Mouse (Mus musculus): ENCODE measurements at regions not wholly inside any gene's neighbourhood (a gene's known extent, or its start where the extent isn't known, plus 50 kb on each side); places are given as distances from the start of the nearest gene placed in this dataset.
"Not testable (repeated sequence)": the region's sequence is repeated elsewhere in the genome, so short reads cannot be mapped to it uniquely, and the experiment has no call there.

GRCm38 (mm10) chr13:52325647-52326046 lies 205.4 kb downstream of the Diras2 start:
- not testable (repeated sequence) for DNase-seq (ENCODE audit: low spot score)

GRCm38 (mm10) chr13:52327734-52328133 lies 203.3 kb downstream of the Diras2 start:
- no peak for DNase-seq (ENCODE audit: low spot score)

- no peak for DNase-seq (ENCODE audit: low spot score)
Observed at GRCm38 (mm10) chr13:52328766-52329165, 202.3 kb downstream of the Diras2 start.

GRCm38 (mm10) chr13:52331068-52331467 lies 200.0 kb downstream of the Diras2 start:
- peak; percentile 28 for DNase-seq (ENCODE audit: low spot score)

GRCm38 (mm10) chr13:52334962-52335361 lies 196.1 kb downstream of the Diras2 start:
- peak; percentile 28 for DNase-seq (ENCODE audit: low spot score)

GRCm38 (mm10) chr13:52337936-52338335 lies 193.1 kb downstream of the Diras2 start:
- DNase-seq (ENCODE audit: low spot score): no peak

GRCm38 (mm10) chr13:52339156-52339555 lies 191.9 kb downstream of the Diras2 start:
- DNase-seq (ENCODE audit: low spot score): no peak

GRCm38 (mm10) chr13:52341981-52342380 lies 189.1 kb downstream of the Diras2 start:
- DNase-seq (ENCODE audit: low spot score): peak; percentile 6

- DNase-seq (ENCODE audit: low spot score): no peak
Observed at GRCm38 (mm10) chr13:52344383-52344782, 186.7 kb downstream of the Diras2 start.

GRCm38 (mm10) chr13:52344853-52345252 lies 186.2 kb downstream of the Diras2 start:
- no peak for DNase-seq (ENCODE audit: low spot score)

- DNase-seq (ENCODE audit: low spot score): no peak
Observed at GRCm38 (mm10) chr13:52345375-52346026, 185.6 kb downstream of the Diras2 start.

GRCm38 (mm10) chr13:52346027-52346375 lies 185.1 kb downstream of the Diras2 start:
- no peak for DNase-seq (ENCODE audit: low spot score)

- no peak for DNase-seq (ENCODE audit: low spot score)
Observed at GRCm38 (mm10) chr13:52347631-52348030, 183.4 kb downstream of the Diras2 start.

- no peak for DNase-seq (ENCODE audit: low spot score)
Observed at GRCm38 (mm10) chr13:52349606-52350005, 181.5 kb downstream of the Diras2 start.

GRCm38 (mm10) chr13:52352576-52352975 lies 178.5 kb downstream of the Diras2 start:
- DNase-seq (ENCODE audit: low spot score): no peak

GRCm38 (mm10) chr13:52353437-52353836 lies 177.6 kb downstream of the Diras2 start:
- DNase-seq (ENCODE audit: low spot score): no peak

- no peak for DNase-seq (ENCODE audit: low spot score)
Observed at GRCm38 (mm10) chr13:52353966-52354365, 177.1 kb downstream of the Diras2 start.

- DNase-seq (ENCODE audit: low spot score): not testable (repeated sequence)
Observed at GRCm38 (mm10) chr13:52355921-52356320, 175.2 kb downstream of the Diras2 start.

- DNase-seq (ENCODE audit: low spot score): not testable (repeated sequence)
Observed at GRCm38 (mm10) chr13:52359332-52359731, 171.7 kb downstream of the Diras2 start.

GRCm38 (mm10) chr13:52361177-52361846 lies 169.8 kb downstream of the Diras2 start:
- no peak for DNase-seq (ENCODE audit: low spot score)

GRCm38 (mm10) chr13:52362266-52362665 lies 168.8 kb downstream of the Diras2 start:
- no peak for DNase-seq (ENCODE audit: low spot score)

GRCm38 (mm10) chr13:52369851-52370250 lies 161.2 kb downstream of the Diras2 start:
- DNase-seq (ENCODE audit: low spot score): no peak

GRCm38 (mm10) chr13:52371986-52372385 lies 159.1 kb downstream of the Diras2 start:
- DNase-seq (ENCODE audit: low spot score): no peak

GRCm38 (mm10) chr13:52374781-52375180 lies 156.3 kb downstream of the Diras2 start:
- DNase-seq (ENCODE audit: low spot score): no peak

Data from T-cell, adult 2 months (primary cell).